Mouse (Mus musculus) kidney, embryonic 15.5 days (tissue): ENCODE measurements around the gene Il15. TPM values are rescaled to one million over a fixed set of nuclear protein-coding genes. Genes with fewer than 3 reads are reported as not detected.
A peak's percentile ranks its signal among the peaks of the same experiment; 100 is the strongest.

Source experiments
- ATAC-seq: fragments of 200-750 bp; cut with Nextera tagmentation; replicated peaks from 2 replicates; pipeline ENCODE4 v1.8.0; 2017; ENCODE audit warnings: moderate TSS enrichment; ENCODE audit not compliant: low FRiP score
- H3K27ac ChIP-seq: fragments of 300-500 bp; sonication (generic); 2 replicates; pipeline ENCODE4 v1.5.1; 2015; ENCODE audit warnings: mild to moderate bottlenecking, inconsistent platforms
- H3K27me3 ChIP-seq: fragments of 300-500 bp; sonication (generic); 2 replicates; pipeline ENCODE4 v1.6.1; 2015; ENCODE audit warnings: inconsistent platforms
- H3K36me3 ChIP-seq: fragments of 300-500 bp; sonication (generic); 2 replicates; pipeline ENCODE4 v1.6.1; 2015; ENCODE audit warnings: inconsistent platforms
- H3K4me1 ChIP-seq: fragments of 300-500 bp; sonication (generic); 2 replicates; pipeline ENCODE4 v1.6.1; 2015; ENCODE audit warnings: inconsistent platforms
- H3K4me2 ChIP-seq: fragments of 300-500 bp; sonication (generic); 2 replicates; pipeline ENCODE4 v1.6.1; 2015; ENCODE audit warnings: moderate library complexity, mild to moderate bottlenecking, inconsistent platforms
- H3K4me3 ChIP-seq: fragments of 300-500 bp; sonication (generic); replicated peaks from 2 replicates; pipeline ENCODE4 v1.5.1; 2015; ENCODE audit warnings: mild to moderate bottlenecking, inconsistent platforms
- H3K9ac ChIP-seq: fragments of 300-500 bp; sonication (generic); 2 replicates; pipeline ENCODE4 v1.6.1; 2015; ENCODE audit warnings: mild to moderate bottlenecking, inconsistent platforms
- H3K9me3 ChIP-seq: fragments of 300-500 bp; sonication (generic); replicated peaks from 2 replicates; pipeline ENCODE4 v1.6.1; 2016; ENCODE audit warnings: inconsistent platforms
- WGBS: fragments of 180-500 bp; shearing (Covaris S2); methylation state at CpG from one replicate; pipeline ENCODE4 v1.1.7; 2015; ENCODE audit warnings: mixed read lengths; 5-methylcytosine and 5-hydroxymethylcytosine counted together
- polyA plus RNA-seq: library from polyadenylated mRNA; unstranded; fragments of >200 nt; fragmentation: Nextera tagmentation; extraction: Ambion mirVana; gene quantifications from 2 replicates; pipeline ENCODE4 v1.2.1, GENCODE M21; 2015

Il15 gene
- polyA plus RNA-seq, result 6.4 and 7.5 TPM in 2 replicates

GRCm38 (mm10) chr8:82402686-82403330 is at the start of gene Il15:
Gene Il15, minus strand, starts transcription at chr8:82403222.
- ATAC-seq, result peak; percentile 86
- Histone ChIP-seq H3K4me3 (peak within 1 kb of the TSS; percentile 55), H3K4me2 (peak within 1 kb of the TSS; percentile 82), H3K36me3 (no peaks in the 10 kb centered on the region), H3K27me3 (no peaks in the 10 kb centered on the region), H3K9me3 (no peaks in the 10 kb centered on the region), H3K4me1 (peaks cover 23% of the 10 kb centered on the region), H3K27ac (peak within 1 kb of the TSS; percentile 82), H3K9ac (peak within 1 kb of the TSS; percentile 37)
- WGBS, result 7% methylated on average over 13 of the region's 13 CpGs

- no peaks in the 10 kb centered on the region for H3K27me3 ChIP-seq
- H3K27ac ChIP-seq, result no peak overlapping the region
- H3K4me1 ChIP-seq, result no peaks in the 10 kb centered on the region
- no peaks in the 10 kb centered on the region for H3K9me3 ChIP-seq
- no peak overlapping the region for H3K4me3 ChIP-seq
- H3K4me2 ChIP-seq, result no peak overlapping the region
- H3K9ac ChIP-seq, result no peak overlapping the region
- no peaks in the 10 kb centered on the region for H3K36me3 ChIP-seq
- no peak for ATAC-seq
Measured at GRCm38 (mm10) chr8:82444897-82445296, 41.9 kb upstream of the Il15 start.

GRCm38 (mm10) chr8:82416587-82417340 is 13.7 kb upstream of the Il15 start:
- Histone ChIP-seq H3K4me1 (no peaks in the 10 kb centered on the region), H3K4me3 (no peak overlapping the region), H3K36me3 (no peaks in the 10 kb centered on the region), H3K4me2 (no peak overlapping the region), H3K27ac (no peak overlapping the region), H3K9me3 (no peaks in the 10 kb centered on the region), H3K9ac (no peak overlapping the region), H3K27me3 (no peaks in the 10 kb centered on the region)
- ATAC-seq, result no peak
- 75% methylated on average over 5 of the region's 5 CpGs for WGBS

- ATAC-seq, result 0 out of 2 replicates have a peak, but pooled peaks have one; percentile 43
- Histone ChIP-seq H3K27me3 (no peaks in the 10 kb centered on the region), H3K9me3 (no peaks in the 10 kb centered on the region), H3K4me1 (no peaks in the 10 kb centered on the region), H3K9ac (no peak overlapping the region), H3K4me3 (no peak overlapping the region), H3K36me3 (no peaks in the 10 kb centered on the region), H3K4me2 (no peak overlapping the region), H3K27ac (no peak overlapping the region)
- 64% methylated on average over 1 of the region's 1 CpGs for WGBS
Measured at GRCm38 (mm10) chr8:82415485-82415884, 12.5 kb upstream of the Il15 start.

- Histone ChIP-seq H3K4me3 (no peak overlapping the region), H3K4me1 (0 out of 2 replicates have a peak, but pooled peaks cover 2% of the 10 kb centered on the region), H3K36me3 (no peaks in the 10 kb centered on the region), H3K9ac (no peak overlapping the region), H3K9me3 (no peaks in the 10 kb centered on the region), H3K27me3 (no peaks in the 10 kb centered on the region), H3K4me2 (no peak overlapping the region), H3K27ac (no peak overlapping the region)
- ATAC-seq, result peak; percentile 78; the same call in 1 of the 2 replicates
- 36% methylated on average over 3 of the region's 3 CpGs for WGBS
Measured at GRCm38 (mm10) chr8:82410135-82410534, 7.1 kb upstream of the Il15 start.

- Histone ChIP-seq H3K4me3 (no peak overlapping the region), H3K27me3 (no peaks in the 10 kb centered on the region), H3K9ac (no peak overlapping the region), H3K4me1 (peaks cover 15% of the 10 kb centered on the region), H3K36me3 (no peaks in the 10 kb centered on the region), H3K27ac (no peak overlapping the region), H3K9me3 (no peaks in the 10 kb centered on the region), H3K4me2 (no peak overlapping the region)
- WGBS, result 66% methylated on average over 1 of the region's 1 CpGs
- ATAC-seq, result no peak
Measured at GRCm38 (mm10) chr8:82407060-82407459, 4.0 kb upstream of the Il15 start.

GRCm38 (mm10) chr8:82404068-82404467 is 1.0 kb upstream of the Il15 start:
- H3K9ac ChIP-seq, result no peak overlapping the region
- H3K4me3 ChIP-seq, result no peak overlapping the region
- WGBS, result 95% methylated on average over 3 of the region's 3 CpGs
- no peaks in the 10 kb centered on the region for H3K9me3 ChIP-seq
- peaks cover 25% of the 10 kb centered on the region for H3K4me1 ChIP-seq
- H3K4me2 ChIP-seq, result no peak overlapping the region
- no peaks in the 10 kb centered on the region for H3K27me3 ChIP-seq
- H3K36me3 ChIP-seq, result no peaks in the 10 kb centered on the region
- no peak overlapping the region for H3K27ac ChIP-seq
- ATAC-seq, result no peak

- no peaks in the 10 kb centered on the region for H3K27me3 ChIP-seq
- peak overlapping the region; percentile 82 for H3K27ac ChIP-seq
- peak; percentile 65 for ATAC-seq
- under 1% methylated on average over 13 of the region's 13 CpGs for WGBS
- no peaks in the 10 kb centered on the region for H3K36me3 ChIP-seq
- no peaks in the 10 kb centered on the region for H3K9me3 ChIP-seq
- H3K4me3 ChIP-seq, result peak overlapping the region; percentile 55
- H3K4me1 ChIP-seq, result peaks cover 23% of the 10 kb centered on the region
- peak overlapping the region; percentile 37 for H3K9ac ChIP-seq
- H3K4me2 ChIP-seq, result peak overlapping the region; percentile 82
Measured at GRCm38 (mm10) chr8:82402261-82402685, 749 bp downstream of the Il15 start.

GRCm38 (mm10) chr8:82401490-82401889 is 1.5 kb downstream of the Il15 start:
- H3K4me2 ChIP-seq, result peak overlapping the region; percentile 82
- H3K27ac ChIP-seq, result 0 out of 2 replicates have a peak overlapping the region, but pooled peaks have one; percentile 82
- no peaks in the 10 kb centered on the region for H3K36me3 ChIP-seq
- WGBS, result 32% methylated on average over 6 of the region's 6 CpGs
- peak overlapping the region; percentile 55 for H3K4me3 ChIP-seq
- no peak for ATAC-seq
- H3K9me3 ChIP-seq, result no peaks in the 10 kb centered on the region
- H3K27me3 ChIP-seq, result no peaks in the 10 kb centered on the region
- peaks cover 23% of the 10 kb centered on the region for H3K4me1 ChIP-seq
- 0 out of 2 replicates have a peak overlapping the region, but pooled peaks have one; percentile 37 for H3K9ac ChIP-seq

- no peaks in the 10 kb centered on the region for H3K27me3 ChIP-seq
- H3K27ac ChIP-seq, result no peak overlapping the region
- H3K9me3 ChIP-seq, result no peaks in the 10 kb centered on the region
- no peak for ATAC-seq
- 39% methylated on average over 2 of the region's 2 CpGs for WGBS
- H3K4me3 ChIP-seq, result peak overlapping the region; percentile 55; the same call in 1 of the 2 replicates
- H3K4me2 ChIP-seq, result peak overlapping the region; percentile 82
- no peak overlapping the region for H3K9ac ChIP-seq
- H3K4me1 ChIP-seq, result peaks cover 23% of the 10 kb centered on the region
- no peaks in the 10 kb centered on the region for H3K36me3 ChIP-seq
Measured at GRCm38 (mm10) chr8:82401059-82401458, 2.0 kb downstream of the Il15 start.

GRCm38 (mm10) chr8:82400376-82400775 is 2.6 kb downstream of the Il15 start:
- ATAC-seq, result no peak
- Histone ChIP-seq H3K9ac (no peak overlapping the region), H3K4me3 (no peak overlapping the region), H3K36me3 (no peaks in the 10 kb centered on the region), H3K9me3 (no peaks in the 10 kb centered on the region), H3K27ac (no peak overlapping the region), H3K4me2 (no peak overlapping the region), H3K27me3 (no peaks in the 10 kb centered on the region), H3K4me1 (peaks cover 23% of the 10 kb centered on the region)
- WGBS, result 19% methylated on average over 2 of the region's 2 CpGs

GRCm38 (mm10) chr8:82398546-82398945 is 4.5 kb downstream of the Il15 start:
- no peak overlapping the region for H3K4me2 ChIP-seq
- 93% methylated on average over 2 of the region's 2 CpGs for WGBS
- no peaks in the 10 kb centered on the region for H3K27me3 ChIP-seq
- H3K9me3 ChIP-seq, result no peaks in the 10 kb centered on the region
- no peak for ATAC-seq
- peaks cover 23% of the 10 kb centered on the region for H3K4me1 ChIP-seq
- no peak overlapping the region for H3K27ac ChIP-seq
- no peak overlapping the region for H3K9ac ChIP-seq
- H3K36me3 ChIP-seq, result no peaks in the 10 kb centered on the region
- no peak overlapping the region for H3K4me3 ChIP-seq
